Mouse (Mus musculus): Measurements from ENCODE around the gene Cd81. TPM values are rescaled to one million over a fixed set of nuclear protein-coding genes. Genes with fewer than 3 reads are reported as not detected.

Cd81 gene
- polyA plus RNA-seq, 1 experiment from 2014 or later, result 276 TPM

DNA sequence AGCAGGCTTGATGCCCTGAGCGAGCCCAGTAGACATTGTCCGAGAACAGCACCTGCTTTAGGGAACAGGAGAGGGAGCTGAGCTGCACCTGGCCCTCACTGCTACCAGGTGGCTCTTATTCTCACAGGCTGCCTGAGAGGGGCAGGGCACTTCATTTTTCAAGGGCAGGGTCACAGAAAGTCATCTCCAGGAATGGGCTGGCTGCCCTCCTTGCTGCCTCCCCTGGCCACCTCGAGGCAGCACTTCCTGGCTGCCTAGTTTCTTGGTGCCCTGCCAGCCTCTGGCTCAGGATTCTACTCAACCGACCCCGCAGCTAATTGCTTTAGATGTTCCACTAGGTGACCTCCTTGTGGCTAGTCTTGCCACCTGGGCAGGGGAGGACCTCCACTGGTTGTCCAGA, 55.7 kb downstream of the Cd81 start:
- no peak overlapping the region for H3K27ac ChIP-seq (ENCODE audit: low read depth, low read length)
- no peak overlapping the region for H3K4me3 ChIP-seq (ENCODE audit: low read depth, low read length)
- H3K4me1 ChIP-seq (ENCODE audit: control insufficient read depth, insufficient read depth, low read length), result peaks cover 3% of the 10 kb centered on the region
- H3K27me3 ChIP-seq (ENCODE audit: control insufficient read depth, insufficient read depth, low read length), result peaks cover 36% of the 10 kb centered on the region
- DNase-seq (ENCODE audit: low spot score, missing footprints) (no peak), ATAC-seq (ENCODE audit: low FRiP score) (no peak)
- no peak overlapping the region for H3K4me2 ChIP-seq
- WGBS, result 37% methylated on average over 5 of the region's 5 CpGs
- no peaks in the 10 kb centered on the region for H3K9me3 ChIP-seq (ENCODE audit: control insufficient read depth, low read length)
- H3K9ac ChIP-seq (ENCODE audit: low read length), result no peak overlapping the region
- H3K36me3 ChIP-seq (ENCODE audit: control insufficient read depth, insufficient read depth, low read length), result no peaks in the 10 kb centered on the region

GRCm38 (mm10) chr7:143108996-143109660, 56.6 kb downstream of the Cd81 start:
- Histone ChIP-seq H3K9me3 (ENCODE audit: control insufficient read depth, low read length) (no peaks in the 10 kb centered on the region), H3K4me3 (ENCODE audit: low read depth, low read length) (no peak overlapping the region), H3K9ac (ENCODE audit: low read length) (no peak overlapping the region), H3K36me3 (ENCODE audit: control insufficient read depth, insufficient read depth, low read length) (no peaks in the 10 kb centered on the region), H3K27ac (ENCODE audit: low read depth, low read length) (no peak overlapping the region), H3K4me1 (ENCODE audit: control insufficient read depth, insufficient read depth, low read length) (peaks cover 3% of the 10 kb centered on the region), H3K27me3 (ENCODE audit: control insufficient read depth, insufficient read depth, low read length) (peaks cover 36% of the 10 kb centered on the region), H3K4me2 (no peak overlapping the region)
- DNase-seq (ENCODE audit: low spot score, missing footprints), result no peak
- WGBS, result 30% methylated on average over 3 of the region's 3 CpGs
- ATAC-seq (ENCODE audit: low FRiP score), result no peak

GRCm38 (mm10) chr7:143109696-143110095, 57.2 kb downstream of the Cd81 start:
- no peaks in the 10 kb centered on the region for H3K36me3 ChIP-seq (ENCODE audit: control insufficient read depth, insufficient read depth, low read length)
- no peaks in the 10 kb centered on the region for H3K9me3 ChIP-seq (ENCODE audit: control insufficient read depth, low read length)
- no peak overlapping the region for H3K4me3 ChIP-seq (ENCODE audit: low read depth, low read length)
- WGBS, result 42% methylated on average over 3 of the region's 3 CpGs
- no peak overlapping the region for H3K4me2 ChIP-seq
- H3K4me1 ChIP-seq (ENCODE audit: control insufficient read depth, insufficient read depth, low read length), result peaks cover 3% of the 10 kb centered on the region
- H3K27me3 ChIP-seq (ENCODE audit: control insufficient read depth, insufficient read depth, low read length), result peaks cover 36% of the 10 kb centered on the region
- DNase-seq (ENCODE audit: low spot score, missing footprints), result no peak
- no peak overlapping the region for H3K9ac ChIP-seq (ENCODE audit: low read length)
- no peak for ATAC-seq (ENCODE audit: low FRiP score)
- H3K27ac ChIP-seq (ENCODE audit: low read depth, low read length), result no peak overlapping the region

DNA sequence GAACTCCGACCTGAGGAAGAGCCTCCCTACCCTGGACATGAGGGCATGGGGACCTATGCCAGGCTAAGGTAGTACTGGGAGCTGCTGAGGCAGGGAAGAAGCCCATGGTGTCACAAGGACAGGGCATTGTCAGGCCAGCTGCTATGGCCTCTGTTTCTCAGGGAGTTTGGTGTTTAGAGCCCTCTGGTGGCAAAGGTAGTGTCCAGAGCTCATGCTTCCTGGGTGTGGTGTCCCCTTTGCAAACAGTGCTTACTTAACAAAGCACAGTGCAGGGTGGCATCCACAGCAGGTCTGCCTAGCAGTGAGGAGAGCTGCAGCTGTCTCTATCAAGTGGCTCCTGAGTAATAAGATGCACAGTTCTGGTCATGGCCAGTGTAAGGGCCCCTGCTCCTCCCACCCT, 58.3 kb downstream of the Cd81 start:
- no peak for DNase-seq (ENCODE audit: low spot score, missing footprints)
- 55% methylated on average over 1 of the region's 1 CpGs for WGBS
- Histone ChIP-seq H3K27me3 (ENCODE audit: control insufficient read depth, insufficient read depth, low read length) (peaks cover 31% of the 10 kb centered on the region), H3K4me1 (ENCODE audit: control insufficient read depth, insufficient read depth, low read length) (peaks cover 3% of the 10 kb centered on the region), H3K36me3 (ENCODE audit: control insufficient read depth, insufficient read depth, low read length) (no peaks in the 10 kb centered on the region), H3K4me2 (no peak overlapping the region), H3K9ac (ENCODE audit: low read length) (no peak overlapping the region), H3K27ac (ENCODE audit: low read depth, low read length) (no peak overlapping the region), H3K4me3 (ENCODE audit: low read depth, low read length) (no peak overlapping the region), H3K9me3 (ENCODE audit: control insufficient read depth, low read length) (no peaks in the 10 kb centered on the region)
- no peak for ATAC-seq (ENCODE audit: low FRiP score)

DNA sequence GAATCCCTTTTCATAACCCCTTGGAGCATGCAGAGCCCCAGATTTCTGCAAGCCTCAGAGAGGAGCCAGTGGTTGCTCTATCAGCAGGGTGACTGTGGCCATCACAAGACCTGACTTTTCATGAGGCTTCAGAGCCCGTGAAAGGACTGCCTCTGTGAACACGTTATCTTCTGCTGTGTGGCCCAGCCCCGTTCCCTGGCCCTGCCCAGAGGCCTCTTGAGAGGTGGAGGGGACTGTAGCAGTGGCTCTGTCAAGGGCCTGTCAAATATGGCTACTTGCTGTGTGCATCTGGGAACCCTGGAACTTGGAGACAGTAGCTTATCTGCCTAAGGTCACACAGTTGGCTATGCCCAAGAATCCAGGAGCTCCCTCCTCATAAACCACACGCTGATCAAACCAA, 59.2 kb downstream of the Cd81 start:
- H3K36me3 ChIP-seq (ENCODE audit: control insufficient read depth, insufficient read depth, low read length), result no peaks in the 10 kb centered on the region
- no peak overlapping the region for H3K4me3 ChIP-seq (ENCODE audit: low read depth, low read length)
- H3K9ac ChIP-seq (ENCODE audit: low read length), result no peak overlapping the region
- H3K27ac ChIP-seq (ENCODE audit: low read depth, low read length), result no peak overlapping the region
- ATAC-seq (ENCODE audit: low FRiP score), result no peak
- 76% methylated on average over 4 of the region's 4 CpGs for WGBS
- H3K27me3 ChIP-seq (ENCODE audit: control insufficient read depth, insufficient read depth, low read length), result peaks cover 21% of the 10 kb centered on the region
- no peak overlapping the region for H3K4me2 ChIP-seq
- peaks cover 3% of the 10 kb centered on the region for H3K4me1 ChIP-seq (ENCODE audit: control insufficient read depth, insufficient read depth, low read length)
- no peak for DNase-seq (ENCODE audit: low spot score, missing footprints)
- no peaks in the 10 kb centered on the region for H3K9me3 ChIP-seq (ENCODE audit: control insufficient read depth, low read length)

DNA sequence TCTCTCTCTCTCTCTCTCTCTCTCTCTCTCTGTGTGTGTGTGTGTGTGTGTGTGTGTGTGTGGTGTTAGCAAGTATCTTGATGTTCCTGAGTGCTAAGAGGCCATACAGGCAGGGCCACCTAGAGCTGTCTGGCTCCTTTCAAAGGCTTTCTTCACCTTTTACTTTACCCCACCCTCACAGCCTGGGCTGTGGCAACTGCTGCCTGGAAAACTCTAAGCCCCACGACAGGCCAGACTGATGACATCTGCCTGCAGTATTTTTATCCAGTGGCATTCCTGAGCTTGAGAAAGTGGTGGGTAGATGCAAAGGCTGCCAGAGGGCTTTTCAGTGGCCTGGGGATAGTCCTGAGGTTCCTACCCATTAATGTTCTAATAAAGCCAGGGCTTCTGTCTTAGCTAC, 59.9 kb downstream of the Cd81 start:
- Histone ChIP-seq H3K9me3 (ENCODE audit: control insufficient read depth, low read length) (no peaks in the 10 kb centered on the region), H3K4me2 (no peak overlapping the region), H3K27ac (ENCODE audit: low read depth, low read length) (no peak overlapping the region), H3K4me1 (ENCODE audit: control insufficient read depth, insufficient read depth, low read length) (peaks cover under 1% of the 10 kb centered on the region; the same call in 1 of the 2 replicates), H3K9ac (ENCODE audit: low read length) (no peak overlapping the region), H3K27me3 (ENCODE audit: control insufficient read depth, insufficient read depth, low read length) (peaks cover 15% of the 10 kb centered on the region), H3K36me3 (ENCODE audit: control insufficient read depth, insufficient read depth, low read length) (no peaks in the 10 kb centered on the region), H3K4me3 (ENCODE audit: low read depth, low read length) (no peak overlapping the region)
- DNase-seq (ENCODE audit: low spot score, missing footprints), result no peak
- 58% methylated on average over 1 of the region's 1 CpGs for WGBS
- ATAC-seq (ENCODE audit: low FRiP score), result no peak

DNA sequence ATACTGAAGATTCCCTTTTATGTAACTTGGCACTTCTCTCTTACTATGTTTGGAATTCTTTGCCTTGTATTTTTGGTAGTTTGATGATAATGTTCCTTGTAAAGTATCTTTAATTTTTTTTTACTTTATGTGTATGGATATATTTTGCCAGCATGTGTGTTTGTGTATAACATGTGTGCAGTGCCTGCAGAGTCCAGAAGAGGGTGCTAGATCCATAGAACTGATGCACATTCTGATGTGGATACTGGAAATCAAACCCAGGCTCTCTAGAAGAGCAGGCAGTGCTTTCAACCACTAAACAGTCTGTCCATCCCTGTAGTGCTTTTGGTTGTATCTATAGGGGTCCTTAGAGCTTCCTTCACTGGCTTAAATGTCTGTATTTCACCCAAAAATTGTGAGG, 62.2 kb downstream of the Cd81 start:
- no peaks in the 10 kb centered on the region for H3K36me3 ChIP-seq (ENCODE audit: control insufficient read depth, insufficient read depth, low read length)
- H3K9me3 ChIP-seq (ENCODE audit: control insufficient read depth, low read length), result no peaks in the 10 kb centered on the region
- H3K4me3 ChIP-seq (ENCODE audit: low read depth, low read length), result no peak overlapping the region
- no peak for DNase-seq (ENCODE audit: low spot score, missing footprints)
- H3K9ac ChIP-seq (ENCODE audit: low read length), result no peak overlapping the region
- no peak for ATAC-seq (ENCODE audit: low FRiP score)
- no peaks in the 10 kb centered on the region for H3K4me1 ChIP-seq (ENCODE audit: control insufficient read depth, insufficient read depth, low read length)
- no peaks in the 10 kb centered on the region for H3K27me3 ChIP-seq (ENCODE audit: control insufficient read depth, insufficient read depth, low read length)
- H3K4me2 ChIP-seq, result no peak overlapping the region
- no peak overlapping the region for H3K27ac ChIP-seq (ENCODE audit: low read depth, low read length)

- H3K4me1 ChIP-seq (ENCODE audit: control insufficient read depth, insufficient read depth, low read length), result no peaks in the 10 kb centered on the region
- no peak overlapping the region for H3K27ac ChIP-seq (ENCODE audit: low read depth, low read length)
- H3K27me3 ChIP-seq (ENCODE audit: control insufficient read depth, insufficient read depth, low read length), result no peaks in the 10 kb centered on the region
- no peak overlapping the region for H3K4me3 ChIP-seq (ENCODE audit: low read depth, low read length)
- H3K9ac ChIP-seq (ENCODE audit: low read length), result no peak overlapping the region
- no peak for ATAC-seq (ENCODE audit: low FRiP score)
- H3K9me3 ChIP-seq (ENCODE audit: control insufficient read depth, low read length), result no peaks in the 10 kb centered on the region
- 83% methylated on average over 5 of the region's 5 CpGs for WGBS
- no peaks in the 10 kb centered on the region for H3K36me3 ChIP-seq (ENCODE audit: control insufficient read depth, insufficient read depth, low read length)
- H3K4me2 ChIP-seq, result no peak overlapping the region
- DNase-seq (ENCODE audit: low spot score, missing footprints), result no peak
Measured at GRCm38 (mm10) chr7:143116521-143116920, 64.0 kb downstream of the Cd81 start.

Measured in midbrain, embryonic 11.5 days (tissue).